Mouse (Mus musculus) c-Kit-negative CD71-positive TER-119-positive erythroid progenitor cells, embryonic 14.5 days (primary cell): Measurements from ENCODE around the gene Ubl5.
"Not testable (repeated sequence)": the region's sequence is repeated elsewhere in the genome, so short reads cannot be mapped to it uniquely, and the experiment has no call there.

Experiments used
- DNase-seq: peaks from one replicate; pipeline ENCODE4 v3.0.0-alpha.2; 2013; ENCODE audit warnings: low read depth, low spot score

The Ubl5 gene

GRCm38 (mm10) chr9:20642101-20642895 lies at the start of gene Ubl5:
Ubl5 (plus strand) TSS chr9:20642878.
- no peak for DNase-seq

GRCm38 (mm10) chr9:20601270-20601669 lies 41.4 kb upstream of the Ubl5 start:
- no peak for DNase-seq

GRCm38 (mm10) chr9:20606269-20606668 lies 36.4 kb upstream of the Ubl5 start:
- DNase-seq: no peak

- DNase-seq: peak; percentile 89
Measured at GRCm38 (mm10) chr9:20607100-20607974, 35.3 kb upstream of the Ubl5 start.

- no peak for DNase-seq
Measured at GRCm38 (mm10) chr9:20609831-20610464, 32.7 kb upstream of the Ubl5 start.

GRCm38 (mm10) chr9:20611976-20612375 lies 30.7 kb upstream of the Ubl5 start:
- no peak for DNase-seq

- no peak for DNase-seq
Measured at GRCm38 (mm10) chr9:20616685-20617084, 26.0 kb upstream of the Ubl5 start.

GRCm38 (mm10) chr9:20631332-20631731 lies 11.3 kb upstream of the Ubl5 start:
- DNase-seq: no peak

- DNase-seq: not testable (repeated sequence)
Measured at GRCm38 (mm10) chr9:20635676-20636075, 7.0 kb upstream of the Ubl5 start.

GRCm38 (mm10) chr9:20636256-20636655 lies 6.4 kb upstream of the Ubl5 start:
- no peak for DNase-seq

GRCm38 (mm10) chr9:20636790-20637189 lies 5.9 kb upstream of the Ubl5 start:
- no peak for DNase-seq

GRCm38 (mm10) chr9:20638552-20638951 lies 4.1 kb upstream of the Ubl5 start:
- DNase-seq: no peak

- no peak for DNase-seq
Measured at GRCm38 (mm10) chr9:20639486-20639885, 3.2 kb upstream of the Ubl5 start.

GRCm38 (mm10) chr9:20641501-20641900 lies 1.2 kb upstream of the Ubl5 start:
- no peak for DNase-seq

GRCm38 (mm10) chr9:20642896-20643466 lies 303 bp downstream of the Ubl5 start:
- peak; percentile 49 for DNase-seq

GRCm38 (mm10) chr9:20643781-20644180 lies 1.1 kb downstream of the Ubl5 start:
- no peak for DNase-seq

GRCm38 (mm10) chr9:20644360-20645081 lies 1.8 kb downstream of the Ubl5 start, which contains the start of gene Fbxl12:
Fbxl12 (minus strand) TSS chr9:20644767.
- DNase-seq: peak; percentile 56

- no peak for DNase-seq
Measured at GRCm38 (mm10) chr9:20645121-20645520, 2.4 kb downstream of the Ubl5 start.

- DNase-seq: peak; percentile 95
Measured at GRCm38 (mm10) chr9:20651602-20652259, 9.1 kb downstream of the Ubl5 start, which contains the start of gene Pin1. Pin1 (plus strand) TSS chr9:20652095.

- DNase-seq: no peak
Measured at GRCm38 (mm10) chr9:20652260-20652658, 9.6 kb downstream of the Ubl5 start.
